Mouse (Mus musculus) heart, adult 18-20 months (tissue): ENCODE results near the gene Mmp10. TPM values are rescaled to one million over a fixed set of nuclear protein-coding genes. Genes with fewer than 3 reads are reported as not detected.

Experiments
- DNase-seq, 2 experiments: peaks; one replicate each; pipeline ENCODE4 v3.0.0; 2021 to 2022; ENCODE audit warnings: mixed read lengths in 1 of 2
- long read RNA-seq, 2 experiments: library from polyadenylated mRNA; stranded (forward); transcript quantifications; one replicate each; pipeline ENCODE4 v2.0.0; 2021
- total RNA-seq, 2 experiments: library from RNA; stranded (reverse); gene quantifications; 2 replicates each; pipeline ENCODE4 v1.2.3; 2021

The Mmp10 gene
- total RNA-seq: not detected
- long read RNA-seq, experiment 1: 0 reads
- long read RNA-seq, experiment 2: 0 reads

DNA sequence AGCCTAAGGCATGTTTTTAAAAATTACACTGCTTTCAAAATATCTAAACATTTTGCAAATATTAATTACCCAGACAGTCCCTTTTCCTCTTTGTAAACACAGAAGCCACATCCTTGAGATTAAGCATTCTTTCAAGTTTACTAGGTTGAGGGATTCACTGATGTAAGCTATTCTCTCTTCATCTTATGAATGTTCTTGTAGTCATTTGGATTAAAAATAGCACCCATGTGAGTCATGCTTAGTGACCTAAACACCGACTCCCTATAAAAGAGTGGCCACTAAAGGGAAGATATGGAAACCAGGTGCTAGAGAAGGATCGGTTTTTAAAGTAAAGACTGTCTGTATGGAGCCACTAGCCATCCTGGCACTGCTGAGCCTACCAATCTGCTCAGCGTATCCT lies at the start of gene Mmp10:
Gene Mmp10, plus strand, starts transcription at position 302 of the 400 bp plus-strand sequence.
- no peak for DNase-seq

DNA sequence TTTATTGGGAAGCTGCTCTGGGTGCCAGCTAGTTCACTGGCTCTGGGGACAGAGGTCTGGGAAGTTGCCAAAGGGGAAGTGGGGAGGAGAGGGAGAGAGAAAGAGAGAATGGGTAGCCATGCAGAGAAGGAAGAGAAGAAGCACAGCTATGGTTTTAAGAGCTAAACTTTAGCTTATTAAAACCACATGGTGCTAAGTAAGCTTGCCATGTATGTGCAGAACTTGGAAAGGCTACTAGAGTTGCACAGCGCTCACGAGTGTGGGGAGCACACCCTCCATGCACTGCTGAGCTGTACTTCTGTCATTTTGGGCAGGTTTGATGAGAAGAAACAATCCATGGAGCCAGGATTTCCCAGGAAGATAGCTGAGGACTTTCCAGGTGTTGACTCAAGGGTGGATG lies 48.9 kb upstream of the Mmp10 start:
- no peak for DNase-seq

DNA sequence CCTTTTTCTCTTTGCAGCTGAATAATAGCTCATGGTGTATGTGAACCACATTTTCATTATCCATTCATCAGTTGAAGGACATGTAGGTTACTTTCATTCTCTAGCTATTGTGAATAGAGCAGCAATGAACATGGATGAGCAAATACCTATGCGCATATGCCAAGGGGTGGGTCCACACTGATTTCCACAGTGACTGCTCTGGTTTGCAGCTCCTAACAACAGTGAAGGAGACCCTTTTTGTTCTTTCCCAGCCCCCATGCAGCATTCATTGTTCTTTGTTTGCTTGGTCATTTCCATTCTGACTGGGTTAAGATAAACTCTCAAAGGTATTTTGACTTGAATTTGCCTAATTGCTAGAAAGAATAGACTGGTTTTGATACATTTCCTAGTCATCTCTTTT lies 31.9 kb upstream of the Mmp10 start:
- DNase-seq: no peak

DNA sequence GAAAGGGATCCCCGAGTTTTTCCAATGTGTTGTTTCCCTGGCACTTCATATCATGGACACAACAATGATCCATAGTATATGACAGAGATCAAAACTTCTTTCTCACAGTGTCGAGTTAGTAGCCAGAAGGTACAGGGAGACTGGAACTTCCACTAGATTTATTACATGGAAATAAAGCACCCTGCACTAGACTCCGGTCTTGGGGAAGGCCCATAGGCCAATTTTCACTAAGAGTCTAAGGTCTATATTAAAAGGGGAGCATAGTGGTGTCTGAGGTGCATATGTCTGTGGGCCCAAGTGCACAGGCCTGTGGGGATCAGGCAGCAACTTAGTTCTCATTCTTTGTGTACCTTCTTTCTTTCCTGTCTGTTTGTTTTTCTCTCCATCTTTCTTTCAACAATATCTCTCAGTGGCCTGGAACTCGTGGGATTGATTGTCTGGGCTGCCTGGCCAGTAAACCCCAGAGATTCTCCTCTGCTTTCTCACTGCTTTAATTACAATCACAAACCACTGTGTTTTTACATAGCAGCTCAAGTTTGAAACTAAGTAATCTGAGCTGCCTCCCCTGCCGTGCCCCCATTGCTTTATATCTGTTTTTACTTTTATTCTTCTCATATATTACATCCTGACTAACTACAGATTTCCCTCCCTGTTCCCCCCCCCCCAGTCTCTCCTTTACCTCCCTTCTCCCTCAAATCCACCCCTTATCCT lies 18.3 kb upstream of the Mmp10 start:
- no peak for DNase-seq

DNA sequence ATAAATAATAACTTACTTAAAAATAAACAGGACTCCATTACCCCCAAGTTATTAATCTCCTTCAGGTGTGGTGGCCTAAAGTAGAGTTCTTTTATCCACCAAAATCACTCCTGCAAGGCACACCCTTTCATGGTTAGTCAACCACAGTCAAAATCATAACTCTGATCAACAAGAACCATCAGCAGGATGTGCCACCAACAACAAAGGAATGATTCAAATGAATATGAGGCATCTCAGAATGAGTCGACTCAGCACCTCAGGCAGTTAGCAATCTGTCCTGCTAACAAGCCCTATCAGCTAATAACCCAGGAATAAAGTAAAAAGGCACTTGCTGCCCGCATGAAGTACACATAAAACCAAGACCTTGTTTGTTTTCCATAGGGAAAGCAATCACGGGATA lies 1.0 kb upstream of the Mmp10 start:
- no peak for DNase-seq

DNA sequence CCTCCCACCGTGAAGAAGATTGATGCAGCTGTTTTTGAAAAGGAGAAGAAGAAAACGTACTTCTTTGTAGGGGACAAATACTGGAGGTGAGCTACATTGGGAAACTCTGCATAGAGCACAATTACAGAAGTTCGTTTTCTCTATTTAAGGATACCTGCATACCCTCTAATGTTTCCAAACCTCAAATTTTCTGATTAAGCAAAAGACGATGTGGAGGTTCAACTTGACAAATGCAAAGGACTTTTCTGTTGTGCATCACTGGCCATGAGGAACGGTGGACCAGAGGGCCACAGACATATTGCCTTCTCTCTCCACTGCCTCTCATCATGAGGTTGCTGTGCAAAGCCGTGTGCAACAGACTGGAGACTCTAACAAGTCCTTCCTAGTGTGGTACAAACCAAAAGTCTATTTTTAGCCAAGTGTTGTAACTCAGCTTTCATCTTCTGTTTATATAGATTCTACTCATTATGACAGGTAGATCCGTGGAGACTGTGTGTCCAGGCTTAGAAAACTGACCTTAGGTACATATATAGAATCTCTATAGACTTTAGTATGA lies 5.2 kb downstream of the Mmp10 start:
- no peak for DNase-seq

DNA sequence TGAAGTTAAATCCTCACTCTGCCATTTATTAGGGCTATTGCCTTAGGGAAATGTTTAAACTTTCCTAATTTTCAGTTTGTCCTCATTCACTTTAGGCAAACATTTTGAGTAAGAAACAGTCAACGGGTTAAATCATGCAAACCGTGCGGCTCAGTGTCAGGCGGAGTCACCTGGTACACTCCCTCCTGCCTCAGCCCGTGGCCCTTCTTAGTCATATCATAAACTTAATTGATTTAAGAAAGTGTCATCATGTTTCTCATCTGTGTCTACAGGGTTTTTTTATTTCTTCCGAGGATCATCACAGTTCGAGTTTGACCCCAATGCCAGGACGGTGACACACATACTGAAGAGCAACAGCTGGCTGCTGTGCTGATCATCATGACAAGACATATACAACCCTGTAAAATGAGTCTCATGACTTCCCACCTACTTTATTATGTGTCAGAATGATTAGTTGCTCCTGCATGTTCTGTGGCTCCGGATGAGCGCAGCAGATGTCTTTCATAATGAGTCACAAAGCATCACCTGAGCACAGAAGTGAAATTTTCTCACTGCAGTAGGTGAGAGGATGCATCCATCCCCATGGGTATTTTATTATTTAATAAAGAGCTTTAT lies 7.6 kb downstream of the Mmp10 start:
- DNase-seq: no peak

DNA sequence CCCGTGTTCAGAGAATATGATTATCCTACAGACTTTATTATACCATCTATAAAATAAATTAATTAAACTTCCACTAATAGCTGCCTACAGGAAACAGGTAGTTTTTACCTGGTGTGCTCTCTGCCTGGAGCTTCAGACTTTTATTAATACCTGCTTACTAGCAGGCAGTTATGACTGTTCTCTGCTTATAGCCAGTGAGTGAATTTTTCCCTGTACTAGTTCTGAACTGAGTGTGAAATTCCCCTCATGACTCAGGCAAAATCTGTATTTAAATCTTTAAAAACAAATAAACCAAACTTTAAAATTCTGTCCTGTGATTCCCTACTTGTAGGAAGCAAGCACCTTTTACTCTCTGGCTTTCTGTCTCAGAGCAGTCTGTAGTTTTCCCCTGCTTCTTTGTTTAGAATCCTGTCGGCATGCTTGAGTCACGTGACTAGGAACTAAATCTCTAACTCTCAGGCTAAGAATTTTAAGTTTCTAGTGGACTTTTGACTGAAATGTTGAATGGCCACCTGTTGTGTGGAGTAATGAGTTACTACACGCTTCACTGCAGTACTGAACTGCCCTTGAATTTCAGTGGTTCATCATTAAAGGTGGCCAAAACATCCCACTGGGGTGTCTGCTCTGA lies 15.9 kb downstream of the Mmp10 start:
- DNase-seq: no peak

DNA sequence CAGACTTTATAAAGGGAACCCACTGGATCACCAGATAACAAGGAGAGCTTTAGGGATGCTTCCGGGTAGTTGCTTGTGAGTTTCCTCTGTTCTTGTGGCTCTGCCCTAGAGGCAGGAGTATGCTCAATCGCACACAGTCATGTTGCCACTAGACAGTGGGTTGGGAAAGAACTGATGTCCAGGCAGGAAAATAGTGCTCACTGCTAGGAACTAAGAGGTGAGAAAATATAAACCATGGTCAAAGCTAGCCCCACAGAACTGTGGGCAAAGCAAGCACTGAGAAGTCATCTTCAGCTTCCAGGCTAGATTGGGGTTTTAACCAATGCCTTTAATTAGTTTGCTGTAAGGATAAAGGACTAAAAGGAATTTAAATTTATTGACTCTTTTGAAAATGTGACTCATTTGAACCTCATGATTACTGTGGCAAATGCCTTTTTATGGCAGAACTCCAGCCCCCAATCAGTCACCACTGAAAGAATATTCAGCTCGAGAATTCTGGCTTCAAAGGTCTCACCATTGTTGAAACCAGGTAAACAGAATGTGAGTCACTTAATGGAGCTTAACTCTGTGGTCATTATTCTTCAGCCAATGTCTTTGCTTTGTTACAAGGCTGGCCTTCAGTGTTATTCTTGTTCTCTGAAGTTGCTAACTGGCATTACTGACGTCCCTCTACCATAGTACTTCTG lies 24.2 kb downstream of the Mmp10 start:
- DNase-seq: no peak

DNA sequence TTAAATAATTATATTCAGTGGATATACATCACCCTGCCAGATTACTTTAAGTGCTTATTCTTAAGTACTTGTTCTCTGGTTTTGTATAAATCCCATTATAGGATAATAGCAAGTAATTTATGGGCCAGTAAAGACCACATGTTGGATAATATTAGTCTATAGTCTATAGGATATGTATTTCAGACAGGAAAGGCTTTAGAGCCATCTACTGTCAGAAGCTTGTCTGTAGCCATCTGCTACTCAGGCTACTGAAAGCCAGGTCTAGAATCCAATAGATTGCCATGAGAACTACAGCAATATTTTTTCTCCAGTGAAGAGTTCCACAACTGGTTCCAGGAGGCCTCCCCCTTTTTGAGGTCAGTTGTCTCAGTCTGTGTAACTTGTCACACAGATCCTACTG lies 40.6 kb downstream of the Mmp10 start:
- no peak for DNase-seq

DNA sequence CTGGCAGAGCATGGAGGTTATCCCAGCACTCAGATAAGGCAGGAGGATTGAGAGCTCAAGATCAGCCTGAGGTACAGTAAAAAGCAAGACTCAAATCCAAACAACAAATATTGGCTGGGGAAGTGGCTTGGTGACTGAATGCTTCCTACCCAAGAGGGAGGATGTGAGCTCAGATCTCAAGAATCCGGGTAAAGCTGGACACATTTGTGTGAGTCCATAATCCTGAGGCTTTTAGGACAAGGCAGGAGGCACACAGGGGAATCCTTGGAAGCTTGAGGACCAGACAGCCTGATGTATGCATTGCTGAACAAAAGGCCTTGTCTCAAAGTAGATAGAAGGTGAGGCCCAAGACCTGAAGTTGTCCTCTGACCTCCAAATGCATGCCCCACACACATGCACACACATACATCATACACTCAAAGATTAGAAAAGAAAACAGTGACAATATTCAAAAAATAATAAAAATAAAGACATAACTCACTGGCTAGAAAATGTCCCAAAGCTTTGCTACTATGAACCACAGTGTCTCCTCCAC lies 42.8 kb downstream of the Mmp10 start:
- peak in 1 of 2 experiments; percentile 9 for DNase-seq

DNA sequence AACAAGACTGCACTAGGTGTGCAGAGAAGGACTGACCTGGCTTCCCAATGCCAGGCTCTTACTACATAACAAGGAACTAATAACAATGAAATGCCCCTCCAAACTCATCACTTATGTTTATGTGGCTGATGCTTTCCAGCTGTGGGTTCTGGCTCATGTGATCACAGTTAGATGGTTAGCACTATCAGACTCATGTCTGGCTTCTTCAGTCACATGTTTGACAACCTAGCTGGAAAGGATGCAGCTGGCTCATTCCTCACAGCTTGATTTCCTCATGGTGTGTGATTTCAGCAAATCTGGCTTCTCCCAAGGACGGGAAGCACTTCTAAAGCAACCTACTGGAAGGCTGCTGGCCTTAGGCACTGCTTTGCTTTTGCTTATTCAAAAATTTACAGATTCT lies 43.3 kb downstream of the Mmp10 start:
- peak; percentile 70 to 74 for DNase-seq

DNA sequence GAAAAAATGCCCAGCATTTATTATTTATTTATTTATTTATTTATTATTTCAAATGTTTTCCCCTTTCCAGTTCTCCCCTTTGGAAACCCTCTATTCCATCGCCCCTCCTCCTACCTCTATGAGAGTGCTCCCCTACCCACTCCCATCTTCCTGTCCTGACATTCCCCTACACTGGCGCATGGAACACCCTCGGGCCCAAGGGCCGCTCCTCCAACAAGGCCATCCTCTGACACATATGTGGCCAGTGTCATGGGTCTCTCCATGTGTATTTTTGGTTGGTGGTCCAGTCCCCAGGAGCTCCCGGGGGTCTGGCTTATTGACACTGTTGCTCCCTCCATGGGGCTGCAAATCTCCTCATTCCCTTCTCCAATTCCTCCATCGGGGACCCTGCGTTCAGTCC lies 43.8 kb downstream of the Mmp10 start:
- no peak for DNase-seq

DNA sequence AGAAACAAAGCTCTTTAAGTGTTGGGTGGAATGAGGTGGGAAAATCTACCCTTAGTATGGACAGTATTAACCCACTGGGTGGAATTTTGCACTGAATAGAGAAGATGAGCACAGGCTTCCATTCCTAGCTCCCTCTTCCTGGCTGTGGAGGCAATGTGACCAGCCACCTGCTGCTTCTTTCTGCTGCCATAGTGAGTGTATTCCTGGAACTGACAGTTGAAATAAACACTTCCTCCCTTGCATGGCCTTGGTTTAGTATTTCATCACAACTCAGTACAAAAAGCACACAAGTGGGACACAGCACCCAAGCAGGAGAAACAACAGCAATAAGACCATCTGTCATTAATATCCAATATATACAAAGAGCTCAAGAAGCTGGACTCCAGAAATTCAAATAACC lies 49.8 kb downstream of the Mmp10 start:
- no peak for DNase-seq

DNA sequence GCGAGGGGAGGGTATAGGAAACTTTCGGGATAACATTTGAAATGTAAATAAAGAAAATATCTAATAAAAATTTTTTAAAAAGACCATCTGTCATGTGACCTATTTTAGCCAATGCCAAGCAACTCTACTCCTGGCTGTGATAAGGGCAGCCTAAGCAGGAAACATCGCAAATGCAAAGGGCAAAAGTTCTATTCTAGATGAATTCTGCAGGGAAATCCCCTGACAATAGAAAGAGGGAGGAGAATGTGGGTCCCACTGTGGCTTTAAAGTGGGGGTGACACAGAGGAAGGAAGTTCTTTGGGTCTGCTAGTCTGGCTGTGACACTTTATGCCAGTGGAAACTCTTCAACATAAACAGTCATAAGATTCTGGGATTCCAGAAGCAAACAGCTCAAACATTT lies 51.4 kb downstream of the Mmp10 start:
- DNase-seq: no peak

DNA sequence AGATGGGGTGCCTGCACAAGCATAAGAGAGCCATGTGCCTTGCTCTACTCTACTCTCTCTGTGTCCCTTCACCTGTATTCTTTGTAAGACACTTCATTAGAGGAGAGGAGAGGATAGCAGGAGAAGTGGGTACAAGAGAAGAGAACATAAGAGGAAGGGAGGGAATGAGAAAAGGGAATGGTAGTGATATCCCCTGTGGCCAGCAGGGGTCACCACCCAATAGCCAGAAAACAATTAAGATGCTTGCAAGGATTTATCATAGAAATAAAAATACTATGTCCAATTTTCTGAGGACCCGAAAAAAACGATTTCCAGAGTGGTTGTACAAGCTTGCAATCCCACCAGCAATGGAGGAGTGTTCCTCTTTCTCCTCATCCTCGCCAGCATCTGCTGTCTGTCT lies 52.2 kb downstream of the Mmp10 start:
- DNase-seq: peak; percentile 35 to 67

DNA sequence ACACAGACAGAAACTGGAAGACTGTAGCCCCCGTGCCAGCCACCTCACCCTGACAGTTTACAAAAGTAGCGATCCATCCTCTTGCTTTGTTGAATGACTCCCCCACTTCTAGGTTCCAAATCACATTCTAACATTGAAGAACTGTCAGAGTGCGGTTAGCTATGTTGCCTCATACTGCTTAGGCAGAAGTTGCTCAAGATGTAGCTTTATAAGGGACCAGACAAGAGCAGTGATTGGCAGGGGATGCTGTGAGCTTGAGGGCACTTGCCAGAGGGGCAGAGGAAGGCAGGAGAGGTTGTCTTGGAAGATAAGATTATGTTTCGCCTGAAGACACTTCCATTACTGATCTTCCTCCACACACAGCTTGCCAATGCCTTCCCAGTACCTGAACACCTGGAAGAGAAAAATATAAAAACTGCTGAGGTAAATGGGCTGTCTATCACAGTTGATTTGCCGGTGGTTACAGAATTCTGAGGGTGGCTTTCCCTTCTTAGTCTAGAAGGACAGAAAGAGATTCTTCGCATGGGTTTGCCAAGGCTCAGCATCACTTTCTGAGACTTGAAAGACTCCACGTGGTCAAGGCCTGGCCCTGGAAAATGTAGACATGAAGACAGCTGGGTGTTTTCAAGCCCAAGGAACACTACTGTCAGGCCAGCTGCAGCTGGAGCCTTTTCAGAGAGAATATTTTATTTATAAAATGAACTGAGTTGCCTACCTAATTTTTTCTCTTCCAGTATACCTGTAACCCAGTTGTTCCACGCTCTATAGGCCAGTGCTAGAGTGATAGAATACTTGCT lies 56.3 kb downstream of the Mmp10 start, which contains the start of gene Mmp8:
Gene Mmp8, plus strand, starts transcription at position 236 of the 797 bp plus-strand sequence.
- DNase-seq: peak in 1 of 2 experiments; percentile 35
